Mouse (Mus musculus): ENCODE data around the gene Fubp3. TPM values are rescaled to one million over a fixed set of nuclear protein-coding genes. Genes with fewer than 3 reads are reported as not detected.
"Not testable (repeated sequence)": the region's sequence is repeated elsewhere in the genome, so short reads cannot be mapped to it uniquely, and the experiment has no call there.

The Fubp3 gene
- 10 to 100 TPM; 39.2 to 44.0 TPM for total RNA-seq (2021)
- long read RNA-seq, experiment 1, transcript Fubp3-201 (18 exons, 3,648 nt): minor isoform, 7 of 70 reads
- long read RNA-seq, experiment 1, transcript Fubp3-202 (19 exons, 3,268 nt): major isoform, 22 of 70 reads
- long read RNA-seq, experiment 1, partial matches to known transcripts: 20 of 70 reads
- long read RNA-seq, experiment 1, other reads (novel, unspliced or antisense): 18 of 70 reads
- long read RNA-seq, experiment 2, transcript Fubp3-202 (19 exons, 3,268 nt): major isoform, 18 of 79 reads
- long read RNA-seq, experiment 2, transcript Fubp3-201 (18 exons, 3,648 nt): minor isoform, 6 of 79 reads
- long read RNA-seq, experiment 2, partial matches to known transcripts: 32 of 79 reads
- long read RNA-seq, experiment 2, other reads (novel, unspliced or antisense): 22 of 79 reads

DNA sequence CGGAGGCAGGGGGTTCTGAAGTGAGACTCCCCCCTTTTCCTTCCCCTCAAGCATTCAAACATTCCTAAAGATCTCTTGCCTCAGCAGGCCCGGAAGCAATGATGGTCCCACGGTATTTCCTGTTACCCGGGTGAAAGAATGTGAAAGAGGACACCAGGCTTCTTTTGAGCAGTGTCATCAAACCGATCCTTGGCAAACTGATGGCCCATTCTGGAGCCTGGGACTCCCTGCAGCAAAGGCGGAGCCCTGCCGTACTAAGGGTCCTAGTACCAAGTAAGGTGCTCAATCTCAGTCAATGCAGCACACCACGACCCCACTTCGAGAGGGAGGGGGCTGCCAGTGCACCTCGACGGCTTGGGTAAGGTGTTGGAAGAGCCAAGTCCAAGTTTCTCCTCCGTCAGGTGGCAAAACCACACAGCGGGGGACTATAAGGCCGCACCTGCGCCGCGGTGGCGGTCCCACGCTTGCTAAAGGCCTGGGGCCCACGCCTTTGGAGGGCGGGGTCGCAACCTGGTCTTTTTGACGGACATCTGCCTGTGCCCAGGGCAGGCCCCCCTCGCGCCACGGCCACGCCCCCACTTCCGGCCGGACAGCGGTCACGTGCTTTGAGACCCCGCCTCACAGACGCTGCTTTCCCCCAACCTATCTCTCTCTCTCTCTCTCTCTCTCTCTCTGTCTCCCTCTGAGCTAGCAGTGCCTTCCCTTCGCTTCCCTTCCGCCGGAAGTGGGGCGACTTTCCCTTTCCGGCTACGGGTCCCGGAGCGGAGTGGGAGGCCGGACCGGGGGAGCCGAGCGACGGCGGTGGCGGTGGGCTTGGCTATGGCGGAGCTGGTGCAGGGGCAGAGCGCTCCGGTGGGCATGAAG lies at the start of gene Fubp3:
TSS of gene Fubp3 (plus strand) at position 601 of the 864 bp plus-strand sequence.
- DNase-seq (ENCODE audit: low spot score in 2 of 2): peak; percentile 89 to 92

GRCm38 (mm10) chr2:31524641-31525040 lies 47.8 kb upstream of the Fubp3 start:
- no peak for DNase-seq (ENCODE audit: low spot score in 2 of 2)

- no peak for DNase-seq (ENCODE audit: low spot score in 2 of 2)
Measured at GRCm38 (mm10) chr2:31525778-31526177, 46.7 kb upstream of the Fubp3 start.

GRCm38 (mm10) chr2:31530201-31530600 lies 42.2 kb upstream of the Fubp3 start:
- no peak for DNase-seq (ENCODE audit: low spot score in 2 of 2)

DNA sequence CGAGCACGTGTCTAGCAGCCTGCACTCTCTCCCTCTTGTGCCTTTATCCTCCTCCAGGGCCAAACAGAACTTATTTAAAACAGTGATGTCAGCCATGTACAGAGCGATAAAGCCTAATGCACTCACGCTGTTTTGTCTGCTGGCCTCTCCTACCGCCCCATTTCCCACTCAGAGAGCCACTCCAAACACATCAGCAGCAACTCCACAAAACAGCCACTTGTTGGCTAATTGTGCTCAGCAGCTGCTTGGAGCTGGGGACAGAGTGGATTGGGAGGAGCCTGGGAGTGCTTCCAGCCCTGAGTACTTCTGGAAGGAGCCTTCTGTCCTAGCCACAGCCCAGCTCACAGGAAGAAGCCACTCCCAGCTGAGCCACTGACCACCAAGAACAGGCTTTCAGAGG lies 35.4 kb upstream of the Fubp3 start:
- DNase-seq (ENCODE audit: low spot score in 2 of 2): peak in 1 of 2 experiments; percentile 71

DNA sequence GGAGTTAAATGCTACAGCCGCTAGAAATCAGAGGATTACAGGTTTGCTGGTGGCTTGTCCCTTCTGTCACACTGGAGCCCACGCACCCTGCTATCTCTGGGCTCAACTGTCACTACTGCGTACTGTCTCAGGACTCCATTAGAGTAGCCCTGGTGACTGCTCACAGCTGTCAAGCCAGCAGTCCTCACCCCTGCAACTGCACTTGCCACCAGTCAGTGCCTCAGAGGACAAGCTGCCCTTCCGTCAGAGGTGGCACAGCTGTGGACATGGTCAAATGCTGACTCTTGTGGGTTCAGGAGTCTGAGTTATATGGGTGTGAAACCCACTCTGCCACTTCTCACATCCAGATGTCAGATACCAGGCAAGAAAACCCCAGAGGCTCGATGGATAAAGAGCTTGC lies 33.7 kb upstream of the Fubp3 start:
- no peak for DNase-seq (ENCODE audit: low spot score in 2 of 2)

DNA sequence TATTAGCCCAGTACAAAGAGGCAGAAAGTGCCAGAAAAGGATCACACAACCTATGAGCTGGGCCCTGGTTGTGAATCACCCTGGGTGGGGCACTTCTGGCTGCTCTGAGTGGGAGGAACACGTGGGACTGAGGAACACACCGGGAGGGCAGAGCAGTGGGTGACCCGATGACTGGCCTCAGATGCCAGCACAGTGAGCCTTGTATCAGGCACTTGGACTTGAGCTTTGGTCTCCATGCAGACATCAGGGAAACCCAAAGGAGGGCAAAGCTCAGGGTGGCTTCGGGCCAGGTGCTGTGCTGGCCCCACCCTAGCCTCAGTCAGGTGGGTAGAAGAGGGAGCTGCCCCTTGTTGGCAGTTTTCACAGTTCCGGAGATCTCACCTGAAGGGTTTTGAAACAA lies 30.9 kb upstream of the Fubp3 start:
- no peak for DNase-seq (ENCODE audit: low spot score in 2 of 2)

GRCm38 (mm10) chr2:31547726-31548125 lies 24.7 kb upstream of the Fubp3 start:
- no peak for DNase-seq (ENCODE audit: low spot score in 2 of 2)

DNA sequence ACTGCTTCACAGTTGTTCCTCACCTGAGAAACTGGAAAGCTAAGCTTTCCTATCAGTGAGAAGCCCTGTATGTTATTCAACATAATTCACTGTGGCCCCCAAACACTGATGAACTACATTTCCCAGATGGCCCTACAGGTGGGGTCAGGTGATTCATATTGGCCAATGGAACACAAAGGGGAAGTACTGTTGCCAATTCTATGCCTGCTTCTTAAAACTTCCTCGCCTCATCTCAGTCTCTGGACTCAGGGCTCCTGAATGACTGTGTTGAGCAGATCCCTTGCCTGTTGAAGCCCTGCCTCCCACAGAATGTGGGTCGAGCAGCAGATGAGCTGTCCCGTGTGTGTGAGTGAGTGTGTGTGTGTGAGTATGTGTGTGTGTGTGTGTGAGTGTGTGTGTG lies 21.9 kb upstream of the Fubp3 start:
- DNase-seq (ENCODE audit: low spot score in 2 of 2): no peak

DNA sequence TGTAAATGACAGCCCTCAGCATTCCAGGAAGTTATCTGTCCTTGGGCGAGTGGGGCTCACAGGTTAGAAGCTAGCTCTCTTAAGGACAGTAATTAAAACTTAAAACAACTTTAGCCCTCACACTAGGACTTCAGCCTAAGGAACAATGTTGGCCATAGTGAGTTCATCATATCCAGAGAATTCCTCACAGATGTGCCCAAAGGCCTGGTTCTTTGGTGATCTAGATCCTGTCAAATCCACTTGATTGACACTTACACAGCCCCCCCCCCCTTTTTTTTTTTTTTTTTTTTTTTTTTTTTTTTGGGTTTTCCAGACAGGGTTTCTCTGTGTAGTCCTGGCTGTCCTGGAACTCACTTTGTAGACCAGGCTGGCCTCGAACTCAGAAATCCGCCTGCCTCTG lies 21.1 kb upstream of the Fubp3 start:
- not testable (repeated sequence) for DNase-seq (ENCODE audit: low spot score in 2 of 2)

DNA sequence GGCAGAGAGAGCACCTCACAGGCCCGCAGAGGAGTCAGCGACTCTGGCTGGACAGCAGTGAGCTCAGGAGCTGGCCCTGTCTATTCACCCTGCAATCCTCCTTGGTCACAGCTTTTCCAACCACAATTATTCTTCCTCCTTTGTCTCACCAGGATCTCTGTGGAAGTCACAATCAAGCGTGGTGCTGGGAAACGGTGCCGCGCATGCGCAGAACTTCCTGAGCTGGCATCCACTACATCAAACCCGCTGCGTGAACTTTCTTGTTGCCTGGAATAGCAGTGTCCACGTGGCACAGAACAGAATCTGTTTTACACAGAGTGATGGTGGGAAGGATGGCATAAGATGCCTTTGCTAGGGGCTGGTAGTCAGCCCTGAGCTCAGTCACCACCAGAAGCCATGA lies 20.5 kb upstream of the Fubp3 start:
- DNase-seq (ENCODE audit: low spot score in 2 of 2): no peak

GRCm38 (mm10) chr2:31554619-31555018 lies 17.8 kb upstream of the Fubp3 start:
- no peak for DNase-seq (ENCODE audit: low spot score in 2 of 2)

DNA sequence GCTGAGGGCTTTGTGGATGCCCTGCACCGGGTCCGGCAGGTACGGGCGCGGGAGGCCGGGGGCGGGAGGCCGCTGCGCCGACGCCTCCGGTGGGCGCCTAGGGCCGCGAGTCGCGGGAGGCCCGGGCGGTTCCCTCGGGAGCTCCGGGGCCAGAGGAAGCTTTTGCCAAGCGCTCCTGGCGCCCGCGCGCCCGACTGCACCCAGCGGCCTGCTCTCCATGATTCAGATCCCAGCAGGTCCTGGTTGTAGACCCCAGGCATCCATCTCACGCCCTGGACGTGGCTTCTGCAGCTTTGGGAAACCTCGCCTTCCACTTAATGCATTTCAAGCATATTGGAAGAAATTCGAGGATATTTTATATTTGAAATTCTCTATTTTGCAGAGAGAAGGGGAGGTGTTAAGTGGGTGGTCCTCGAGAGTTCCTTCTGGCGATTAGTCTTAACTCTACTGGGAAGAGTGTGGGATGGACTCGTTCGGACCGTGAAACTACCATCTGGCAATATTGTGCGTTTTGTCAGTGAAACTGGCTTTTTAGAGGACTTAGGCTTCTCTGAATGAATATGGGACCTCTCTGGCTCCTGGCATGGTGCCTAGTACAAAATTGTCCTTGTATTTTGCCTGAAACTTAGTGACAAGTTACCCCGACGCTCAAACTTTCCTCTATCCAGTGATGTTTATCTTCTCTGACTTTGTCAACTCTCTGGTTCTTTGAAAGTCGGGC lies 624 bp downstream of the Fubp3 start:
- no peak for DNase-seq (ENCODE audit: low spot score in 2 of 2)

DNA sequence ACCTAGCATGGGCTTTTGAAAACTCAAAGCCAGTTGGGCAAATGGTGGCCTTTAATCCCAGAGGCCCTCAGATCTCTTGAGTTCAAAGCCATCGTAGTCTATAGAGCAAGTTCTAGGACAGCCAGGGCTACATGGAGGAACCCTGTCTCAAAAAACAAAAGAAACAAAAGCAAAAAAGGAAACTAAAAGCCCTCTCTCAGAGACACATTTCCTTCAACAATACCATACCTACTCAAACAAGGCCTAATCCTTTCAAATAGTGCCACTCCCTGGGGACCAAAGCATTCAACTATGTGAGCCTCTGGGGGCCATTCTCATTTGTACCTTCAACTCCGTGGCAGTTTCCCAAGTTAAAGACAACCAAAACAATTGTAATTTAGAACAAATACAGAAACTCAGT lies 9.2 kb downstream of the Fubp3 start:
- no peak for DNase-seq (ENCODE audit: low spot score in 2 of 2)

DNA sequence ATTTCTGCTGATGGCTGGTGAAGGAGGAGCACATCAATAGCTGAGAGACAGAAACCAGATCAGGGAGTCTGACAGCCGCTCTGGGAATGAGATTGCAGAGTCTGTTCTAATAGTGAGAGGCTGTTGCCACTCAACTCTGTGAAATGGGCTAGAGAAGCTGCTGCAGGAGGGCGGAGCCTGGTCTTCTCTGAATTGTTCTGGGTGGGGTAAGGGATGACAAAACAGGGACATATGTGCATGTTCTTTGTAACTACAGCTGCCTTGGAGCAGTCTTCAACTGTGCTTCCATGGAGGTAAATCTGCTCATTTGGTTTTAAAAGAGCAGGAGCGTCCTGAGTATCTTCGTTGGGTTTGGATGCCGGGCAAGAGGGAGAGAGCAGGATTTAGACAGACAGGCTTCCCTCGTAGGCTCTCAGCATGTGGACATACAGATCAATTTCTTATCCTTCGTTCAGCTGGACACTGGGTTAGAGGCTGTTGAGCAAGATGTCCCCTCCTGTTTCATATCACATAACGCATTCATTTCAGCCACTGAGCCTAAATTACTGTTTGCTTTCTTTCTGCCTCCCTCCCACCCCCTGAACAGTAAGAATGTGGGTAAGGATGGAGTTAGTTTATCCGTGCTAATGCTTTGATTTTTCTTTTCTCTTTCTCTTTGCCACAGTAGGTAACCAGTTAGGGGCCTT lies 19.5 kb downstream of the Fubp3 start:
- no peak for DNase-seq (ENCODE audit: low spot score in 2 of 2)

DNA sequence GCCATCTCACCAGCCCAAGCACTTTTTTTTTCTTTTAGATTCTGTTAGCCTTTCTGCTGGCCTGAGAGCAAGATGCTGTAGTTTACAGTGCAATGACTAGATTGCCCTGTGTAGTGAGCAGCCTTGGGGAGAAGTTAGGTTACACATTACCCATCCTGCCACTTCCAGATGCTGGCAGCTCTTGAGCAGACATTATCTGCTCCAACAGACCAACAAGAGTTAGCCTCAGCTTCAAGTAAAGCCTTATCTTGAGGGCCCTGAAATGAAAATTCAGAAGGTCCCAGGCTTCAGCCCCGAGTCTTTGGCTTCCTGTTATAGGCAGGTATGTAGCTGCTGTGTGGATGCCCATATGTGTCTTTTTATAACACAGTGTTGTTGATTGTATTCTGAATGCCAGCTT lies 35.1 kb downstream of the Fubp3 start:
- DNase-seq (ENCODE audit: low spot score in 2 of 2): no peak

DNA sequence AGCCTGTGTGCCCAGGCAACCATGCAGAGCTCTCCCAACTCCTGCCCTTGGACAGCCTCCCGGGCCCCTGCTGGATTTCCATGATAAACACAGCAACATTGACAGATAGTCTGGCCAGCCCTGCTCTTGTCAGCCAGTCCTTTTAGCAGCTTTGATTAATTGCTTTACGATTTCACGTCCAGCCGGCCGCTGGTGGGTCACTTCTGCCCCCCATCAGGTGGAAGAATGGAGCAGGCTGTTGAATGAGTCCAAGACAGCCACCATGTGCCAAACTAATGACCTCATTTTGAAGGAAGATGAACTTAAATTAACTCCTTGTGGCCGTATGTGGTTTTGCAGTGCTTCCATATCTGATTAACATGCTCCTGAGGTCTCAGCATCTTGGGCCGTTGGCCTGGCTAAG lies 37.4 kb downstream of the Fubp3 start:
- DNase-seq (ENCODE audit: low spot score in 2 of 2): no peak

- no peak for DNase-seq (ENCODE audit: low spot score in 2 of 2)
Measured at GRCm38 (mm10) chr2:31610922-31611321, 38.5 kb downstream of the Fubp3 start.

- DNase-seq (ENCODE audit: low spot score in 2 of 2): no peak
Measured at GRCm38 (mm10) chr2:31611400-31611799, 38.9 kb downstream of the Fubp3 start.

DNA sequence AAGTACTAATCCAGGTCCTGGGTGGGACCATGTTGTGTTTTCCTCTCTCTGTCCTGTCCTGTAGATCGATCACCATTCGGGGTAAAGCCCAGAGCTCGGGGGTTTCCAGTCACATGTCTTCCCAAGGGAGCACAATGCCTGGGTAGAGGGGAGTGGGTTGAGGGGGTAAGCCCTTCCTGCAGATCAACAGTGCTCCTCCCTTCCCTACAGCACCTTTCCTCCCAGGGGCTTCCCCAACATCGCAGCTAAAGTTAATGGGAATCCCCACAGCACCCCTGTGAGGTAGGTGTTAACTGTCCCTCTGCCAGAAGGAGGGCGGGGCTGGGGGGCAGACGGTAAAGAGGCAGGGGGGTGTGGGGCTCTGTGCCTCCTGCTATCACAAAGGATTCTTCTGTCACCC lies 40.2 kb downstream of the Fubp3 start:
- no peak for DNase-seq (ENCODE audit: low spot score in 2 of 2)

DNA sequence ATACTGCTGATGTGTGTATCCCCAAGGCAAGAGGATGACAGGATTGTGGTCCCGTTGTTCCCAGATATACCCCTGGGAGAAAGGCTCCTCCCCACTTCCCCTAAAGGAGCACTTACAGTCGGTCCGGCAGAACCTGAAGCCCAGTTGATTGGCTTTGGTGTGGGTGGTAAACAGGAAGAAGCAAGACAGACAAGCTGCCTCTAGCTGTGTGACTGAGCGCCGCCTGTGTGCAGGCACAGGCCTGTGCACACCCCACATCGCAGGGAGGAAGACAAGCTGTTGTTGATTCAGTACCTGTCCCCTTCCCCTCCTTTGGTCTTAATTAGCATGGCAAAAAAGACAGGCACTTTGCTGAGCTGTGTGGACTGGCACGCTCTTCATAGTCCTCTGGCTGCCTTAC lies 41.3 kb downstream of the Fubp3 start:
- DNase-seq (ENCODE audit: low spot score in 2 of 2): no peak

Measured in gastrocnemius, postnatal 4 days (tissue).